Mouse (Mus musculus) adipose tissue, adult 10 weeks (tissue): ENCODE data around the gene Tmub2. TPM values are rescaled to one million over a fixed set of nuclear protein-coding genes. Genes with fewer than 3 reads are reported as not detected.

Experiments used
- polyA plus RNA-seq: library from polyadenylated mRNA; stranded (reverse); fragments of 350-450 nt; fragmentation: Illumina TruSeq; extraction: RNeasy Lipid Tissue Mini Kit (QIAGEN cat#74804); gene quantifications from one replicate; pipeline ENCODE4 v1.2.3, GENCODE M21; 2014; ENCODE audit warnings: low read depth, low replicate concordance

The Tmub2 gene
- 43.3 TPM for polyA plus RNA-seq

GRCm38 (mm10) chr11:102284501-102285094 is at the start of gene Tmub2:
TSS of gene Tmub2 (plus strand) at chr11:102284931.

DNA sequence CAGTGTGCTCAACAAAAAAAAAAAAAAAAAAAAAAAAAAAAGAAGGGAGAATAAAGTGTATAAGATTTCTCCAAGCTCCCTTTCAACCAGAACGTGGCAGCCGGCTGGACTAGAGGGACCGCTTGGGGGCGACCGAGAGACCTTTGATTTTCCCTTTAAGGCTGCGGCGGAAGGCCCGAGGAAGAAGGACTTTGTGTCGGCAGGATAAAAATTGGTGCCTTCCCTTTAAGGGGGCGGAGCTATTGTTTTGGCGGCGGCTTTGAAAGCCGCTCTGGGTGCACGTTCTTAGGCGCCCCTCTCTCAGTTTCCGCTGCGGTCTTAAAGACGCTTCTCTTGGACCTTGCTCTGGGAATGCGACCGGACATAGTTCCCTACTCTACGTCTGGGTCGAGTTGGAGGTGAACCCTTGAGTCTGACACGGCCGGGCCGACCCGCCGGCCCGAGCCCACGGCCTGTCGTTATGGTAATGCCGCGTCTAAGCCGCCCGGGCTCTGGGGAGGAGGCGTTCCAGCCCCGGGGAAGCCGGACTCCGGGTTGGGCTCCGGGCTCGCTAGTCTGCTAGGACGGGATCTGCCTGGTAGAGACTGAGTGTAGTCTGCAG is 36.0 kb upstream of the Tmub2 start, which contains the start of gene BC030867:
TSS of gene BC030867 (plus strand) at position 253 of the 601 bp plus-strand sequence.

DNA sequence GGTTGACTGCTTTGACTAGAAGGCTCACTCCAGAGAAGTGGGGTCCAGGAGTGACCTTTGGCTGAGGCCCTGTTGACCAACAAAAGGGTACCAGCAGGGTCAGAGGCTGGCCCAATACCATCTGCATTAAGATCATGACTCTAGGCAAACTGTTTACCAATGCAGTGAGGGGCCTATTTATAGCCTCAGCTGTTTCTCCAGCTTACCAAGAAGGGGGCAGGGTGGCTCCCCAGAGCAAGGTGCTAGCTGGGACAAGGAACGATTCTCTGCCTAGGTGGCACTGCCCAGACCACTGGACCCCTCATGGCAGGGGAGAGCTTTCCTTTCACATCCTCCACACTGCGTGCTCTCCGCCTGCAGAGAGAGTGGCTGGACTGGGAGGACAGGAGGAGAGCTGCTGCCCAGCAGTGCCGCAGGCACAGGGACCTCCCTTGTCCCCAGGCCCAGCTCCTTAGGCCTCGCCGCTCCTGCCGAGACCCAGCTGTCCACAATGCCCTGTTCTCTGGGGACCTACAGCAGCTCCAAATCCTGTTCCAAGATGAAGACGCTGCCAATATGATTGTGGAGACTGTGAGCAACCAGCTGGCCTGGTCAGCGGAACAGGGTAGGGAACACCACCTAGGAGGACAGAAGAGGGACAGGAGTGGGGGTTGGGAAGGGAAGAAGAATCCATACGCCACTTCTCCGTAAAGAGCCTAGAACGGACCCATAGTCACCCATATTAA is 16.0 kb upstream of the Tmub2 start, which contains the start of gene Asb16:
TSS of gene Asb16 (plus strand) at position 224 of the 725 bp plus-strand sequence.

DNA sequence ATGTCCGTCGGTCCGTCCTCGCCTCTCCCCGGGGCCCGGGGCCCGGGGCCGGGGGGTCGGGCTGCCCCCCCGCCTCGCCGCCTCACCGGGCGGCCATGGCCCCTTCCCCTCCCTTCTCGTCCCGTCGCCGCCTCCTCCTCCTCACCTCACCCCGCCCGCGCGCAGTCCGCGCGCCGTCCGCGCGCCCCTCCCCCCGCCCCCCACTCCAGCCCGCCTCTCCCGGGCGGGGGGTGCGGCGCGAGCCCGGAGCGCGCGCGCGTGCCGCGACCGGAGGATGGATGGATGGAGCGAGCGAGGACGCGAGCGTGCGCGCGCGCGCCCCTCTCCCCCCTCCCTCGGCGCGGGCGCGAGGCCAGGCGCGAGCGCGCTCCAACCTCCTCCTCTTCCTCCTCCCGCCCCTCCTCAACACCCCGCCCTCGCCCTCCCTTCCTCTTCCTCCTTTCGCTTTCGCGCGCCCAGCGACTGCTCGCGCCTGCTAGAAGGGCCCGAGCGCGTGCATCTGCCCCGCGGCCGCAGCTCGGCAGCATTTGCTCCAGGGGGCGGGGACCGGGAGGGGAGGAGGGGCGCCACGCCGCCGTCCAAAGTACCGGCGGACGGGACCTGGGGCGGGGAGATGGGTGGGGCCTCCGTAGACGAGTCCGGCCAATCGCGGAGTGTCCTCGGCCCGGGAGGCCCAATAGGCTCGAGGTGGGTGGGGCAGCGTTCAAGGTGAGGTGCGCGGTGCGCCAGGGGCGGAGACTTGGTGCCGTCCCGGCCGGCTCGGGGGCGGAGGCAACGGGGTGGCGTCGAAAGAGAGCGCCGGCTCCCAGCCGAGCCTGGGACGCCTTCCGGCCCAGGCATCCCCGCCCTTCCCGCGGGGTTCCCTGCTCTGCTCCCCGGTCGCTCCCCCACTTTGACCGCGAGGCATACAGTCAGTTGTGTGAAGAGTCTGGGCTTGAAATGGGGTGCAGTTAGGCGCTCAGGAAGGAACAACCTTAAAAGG is 12.1 kb downstream of the Tmub2 start, which contains the start of gene Atxn7l3:
TSS of gene Atxn7l3 (minus strand) at position 141 of the 982 bp plus-strand sequence.

GRCm38 (mm10) chr11:102319410-102319792 is 34.7 kb downstream of the Tmub2 start, which contains the start of gene Ubtf:
TSS of gene Ubtf (minus strand) at chr11:102319742.

Other genes with a start within 250 kb of the Tmub2 start
- gene Cd300lg, start 243.4 kb upstream of the Tmub2 start, polyA plus RNA-seq: 59.1 TPM
- gene Mpp2, start 196.4 kb upstream of the Tmub2 start, polyA plus RNA-seq: 41.1 TPM
- 27.9 TPM for gene Ppy, start 183.6 kb upstream of the Tmub2 start, polyA plus RNA-seq
- gene Pyy, start 177.1 kb upstream of the Tmub2 start, polyA plus RNA-seq: not detected
- 1.8 TPM for gene Nags, start 139.4 kb upstream of the Tmub2 start, polyA plus RNA-seq
- 13.5 TPM for gene Tmem101, start 128.5 kb upstream of the Tmub2 start, polyA plus RNA-seq
- 29.4 TPM for gene Lsm12, start 99.6 kb upstream of the Tmub2 start, polyA plus RNA-seq
- gene G6pc3, start 95.3 kb upstream of the Tmub2 start, polyA plus RNA-seq: 69.1 TPM
- gene Hdac5, start 54.8 kb upstream of the Tmub2 start, polyA plus RNA-seq: 67.5 TPM
- gene BC030867, start 36.0 kb upstream of the Tmub2 start, polyA plus RNA-seq: 0.57 TPM
- gene Asb16, start 16.2 kb upstream of the Tmub2 start, polyA plus RNA-seq: 2.2 TPM
- gene Atxn7l3, start 11.7 kb downstream of the Tmub2 start, polyA plus RNA-seq: 34.5 TPM
- 77.3 TPM for gene Ubtf, start 34.8 kb downstream of the Tmub2 start, polyA plus RNA-seq
- 0.06 TPM for gene Slc4a1, start 81.3 kb downstream of the Tmub2 start, polyA plus RNA-seq
- 1.8 TPM for gene Rundc3a, start 108.5 kb downstream of the Tmub2 start, polyA plus RNA-seq
- gene Slc25a39, start 123.0 kb downstream of the Tmub2 start, polyA plus RNA-seq: 157 TPM
- gene Grn, start 145.4 kb downstream of the Tmub2 start, polyA plus RNA-seq: 237 TPM
- 14.8 TPM for gene Fam171a2, start 162.8 kb downstream of the Tmub2 start, polyA plus RNA-seq
- gene Itga2b, start 185.2 kb downstream of the Tmub2 start, polyA plus RNA-seq: 18.7 TPM